Mouse (Mus musculus): ENCODE results near the gene Bckdha. TPM values are rescaled to one million over a fixed set of nuclear protein-coding genes. Genes with fewer than 3 reads are reported as not detected.

Bckdha gene
- 61.9 and 69.5 TPM in 2 replicates for polyA plus RNA-seq (2012; ENCODE audit: low replicate concordance)

DNA sequence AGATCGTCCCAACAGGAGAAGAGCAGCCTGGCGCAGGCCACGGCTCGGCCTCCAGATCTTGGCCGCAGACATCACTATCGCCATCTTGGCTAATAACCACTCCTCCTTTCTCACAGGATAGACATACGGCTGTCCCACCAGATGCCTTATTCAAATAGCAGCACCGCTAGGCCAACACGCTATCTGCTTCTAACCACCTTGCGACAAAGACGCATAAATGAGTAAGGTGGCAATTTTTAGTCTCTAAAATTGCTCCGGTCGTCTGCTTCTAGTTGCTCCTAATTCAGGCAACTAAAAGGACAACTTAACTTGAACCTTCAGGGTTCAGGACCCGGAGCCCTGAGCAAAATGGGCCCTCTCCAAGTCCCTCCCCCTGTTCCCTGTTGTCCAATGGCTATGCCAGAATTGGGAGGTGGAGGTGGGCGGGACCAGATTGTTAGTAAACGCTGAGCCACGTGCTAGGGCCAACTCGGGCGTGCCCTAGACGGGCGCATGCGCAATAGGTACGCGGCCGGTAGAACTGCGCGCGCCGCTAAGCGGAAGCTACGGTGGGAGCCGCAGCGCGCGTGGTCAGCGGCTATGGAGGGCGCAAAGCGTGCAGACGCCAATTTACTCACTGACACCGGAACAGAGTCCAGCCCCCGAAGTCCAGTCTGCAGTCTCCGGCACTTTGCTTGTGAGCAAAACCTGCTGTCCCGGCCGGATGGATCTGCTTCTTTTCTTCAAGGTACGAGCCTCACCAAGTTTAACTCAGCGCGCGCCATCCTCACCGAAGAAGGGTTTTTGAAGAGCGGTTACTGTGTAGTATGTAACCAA is at the start of gene Bckdha, which contains the start of gene Exosc5:
Bckdha (minus strand) TSS at position 325 of the 816 bp plus-strand sequence.
Exosc5 (plus strand) TSS at position 508 of the 816 bp plus-strand sequence.

GRCm38 (mm10) chr7:25686680-25687531 is 28.1 kb upstream of the Bckdha start, which contains the start of gene Tgfb1:
Gene Tgfb1, plus strand, starts transcription at chr7:25687002.

GRCm38 (mm10) chr7:25680514-25681258 is 21.9 kb upstream of the Bckdha start, which contains the start of gene B9d2:
Gene B9d2, plus strand, starts transcription at chr7:25680780.

DNA sequence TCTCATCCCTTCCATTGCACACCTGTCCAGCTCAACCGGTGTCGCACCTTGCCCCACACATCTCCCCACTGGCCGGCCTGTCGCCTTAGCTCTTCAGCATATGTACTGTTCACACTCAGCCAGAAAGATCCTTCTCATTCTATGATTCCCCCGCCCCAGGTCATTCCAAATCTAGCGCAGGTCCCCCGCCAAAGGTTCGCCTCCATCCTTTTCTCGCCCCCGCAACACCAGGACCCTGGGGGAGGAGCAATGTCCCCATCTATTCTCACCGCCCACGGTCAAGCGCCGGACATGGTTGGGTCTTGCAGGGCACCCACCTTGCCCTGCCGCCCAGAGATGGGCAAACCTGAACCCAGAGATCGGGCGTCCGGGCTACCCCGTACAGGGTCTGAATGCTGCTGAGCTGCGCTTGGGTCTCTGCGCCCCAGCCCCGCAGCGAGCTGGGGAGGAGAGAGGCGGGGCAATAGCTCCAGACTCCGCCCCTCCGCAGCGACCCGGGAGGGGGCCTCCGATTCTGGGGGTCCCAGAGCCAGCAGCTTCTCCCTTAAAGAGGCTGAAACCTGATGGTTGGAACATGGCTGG is 16.0 kb upstream of the Bckdha start, which contains the start of gene Tmem91:
Tmem91 (minus strand) TSS at position 448 of the 582 bp plus-strand sequence.

DNA sequence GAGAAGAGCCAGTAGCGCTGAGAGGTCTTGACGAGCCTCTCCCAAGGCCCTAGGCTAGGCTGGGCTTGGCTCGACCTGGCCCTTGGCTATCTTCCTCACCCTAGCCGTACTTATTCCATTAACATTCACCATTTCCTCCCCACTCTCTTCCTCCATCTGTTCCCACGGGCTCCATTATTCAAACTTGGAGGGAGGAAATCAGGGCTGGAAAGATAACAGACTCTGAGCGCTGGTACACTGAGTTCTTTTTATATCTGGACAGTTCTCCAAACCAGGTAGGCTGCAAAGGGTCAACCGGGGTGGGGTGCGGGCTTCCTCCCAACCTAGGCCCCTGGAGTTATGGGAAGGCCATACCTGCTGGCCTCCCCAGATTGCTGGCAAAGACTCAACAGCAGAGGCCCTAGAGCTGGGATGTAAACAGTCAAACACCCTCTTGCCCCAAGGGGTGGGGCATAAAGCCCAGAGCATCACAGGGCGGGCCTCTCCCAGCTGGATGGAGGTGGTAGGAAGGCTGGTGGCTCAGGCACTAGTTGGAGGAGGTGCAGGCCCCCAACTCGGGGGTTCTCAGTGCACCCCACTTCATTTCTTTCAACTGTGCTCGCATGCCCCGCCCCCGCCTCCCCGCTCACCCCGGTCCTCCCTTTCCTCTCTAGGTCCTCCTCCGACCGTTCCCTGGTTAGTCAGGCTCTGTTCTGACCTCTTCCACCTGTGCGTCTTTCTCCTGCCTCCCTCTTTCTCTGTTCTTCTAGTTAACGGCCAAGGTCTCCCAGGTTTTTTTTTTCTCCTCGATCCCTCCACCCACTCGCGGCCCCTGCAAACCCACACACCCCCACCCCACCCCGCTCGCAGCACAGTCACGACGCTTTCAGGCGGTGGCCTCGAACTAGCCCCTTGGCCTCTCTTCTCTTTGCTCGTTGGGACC is 32.0 kb downstream of the Bckdha start, which contains the start of gene B3gnt8:
B3gnt8 (plus strand) TSS at position 146 of the 922 bp plus-strand sequence.

GRCm38 (mm10) chr7:25618865-25619721 is 39.7 kb downstream of the Bckdha start, which contains the start of gene Dmac2:
Gene Dmac2, plus strand, starts transcription at chr7:25619414.

GRCm38 (mm10) chr7:25615706-25616011 is 43.1 kb downstream of the Bckdha start, which contains the start of gene Erich4:
Gene Erich4, minus strand, starts transcription at chr7:25615892.

Other genes with a start within 250 kb of the Bckdha start
- not detected in 2 replicates for gene Cxcl17, start 246.1 kb downstream of the Bckdha start, polyA plus RNA-seq (2012; ENCODE audit: low replicate concordance)
- 8.1 and 11.4 TPM in 2 replicates for gene Ceacam1, start 181.4 kb downstream of the Bckdha start, polyA plus RNA-seq (2012; ENCODE audit: low replicate concordance)
- gene Ceacam2, start 119.1 kb downstream of the Bckdha start, polyA plus RNA-seq (2012; ENCODE audit: low replicate concordance), result 0.55 and 0.71 TPM in 2 replicates
- gene Erich4, start 43.1 kb downstream of the Bckdha start, polyA plus RNA-seq (2012; ENCODE audit: low replicate concordance), result not detected in 2 replicates
- 63.2 and 101 TPM in 2 replicates for gene Dmac2, start 39.6 kb downstream of the Bckdha start, polyA plus RNA-seq (2012; ENCODE audit: low replicate concordance)
- 83.1 and 95.9 TPM in 2 replicates for gene B3gnt8, start 32.3 kb downstream of the Bckdha start, polyA plus RNA-seq (2012; ENCODE audit: low replicate concordance)
- gene Exosc5, start 183 bp upstream of the Bckdha start, polyA plus RNA-seq (2012; ENCODE audit: low replicate concordance), result 150 and 216 TPM in 2 replicates
- gene Tmem91, start 16.2 kb upstream of the Bckdha start, polyA plus RNA-seq (2012; ENCODE audit: low replicate concordance), result 1.2 and 2.2 TPM in 2 replicates
- gene B9d2, start 21.8 kb upstream of the Bckdha start, polyA plus RNA-seq (2012; ENCODE audit: low replicate concordance), result 50.4 and 63.3 TPM in 2 replicates
- 805 and 1,492 TPM in 2 replicates for gene Tgfb1, start 28.0 kb upstream of the Bckdha start, polyA plus RNA-seq (2012; ENCODE audit: low replicate concordance)
- gene Ccdc97, start 60.1 kb upstream of the Bckdha start, polyA plus RNA-seq (2012; ENCODE audit: low replicate concordance), result 93.0 and 167 TPM in 2 replicates
- 236 and 253 TPM in 2 replicates for gene Hnrnpul1, start 95.8 kb upstream of the Bckdha start, polyA plus RNA-seq (2012; ENCODE audit: low replicate concordance)
- gene Axl, start 129.7 kb upstream of the Bckdha start, polyA plus RNA-seq (2012; ENCODE audit: low replicate concordance), result 155 and 333 TPM in 2 replicates
- 2.1 and 2.3 TPM in 2 replicates for gene Cyp2s1, start 157.9 kb upstream of the Bckdha start, polyA plus RNA-seq (2012; ENCODE audit: low replicate concordance)
- gene Cyp2b10, start 238.6 kb upstream of the Bckdha start, polyA plus RNA-seq (2012; ENCODE audit: low replicate concordance), result not detected in 2 replicates